Mouse (Mus musculus): ENCODE measurements at regions not wholly inside any gene's neighbourhood (a gene's known extent, or its start where the extent isn't known, plus 50 kb on each side); places are given as distances from the start of the nearest gene placed in this dataset.

GRCm38 (mm10) chr3:54541389-54541788 lies 151.2 kb upstream of the Supt20 start:
- H3K36me3 ChIP-seq (ENCODE audit: control insufficient read depth, insufficient read depth, low read length, poor library complexity, severe bottlenecking): no peaks in the 10 kb centered on the region

GRCm38 (mm10) chr3:54545393-54545792 lies 147.2 kb upstream of the Supt20 start:
- no peaks in the 10 kb centered on the region for H3K4me1 ChIP-seq (ENCODE audit: control insufficient read depth, insufficient read depth, low read length)
- 0 out of 2 replicates have a peak, but pooled peaks cover 3% of the 10 kb centered on the region for H3K9me3 ChIP-seq (replicated peaks; ENCODE audit: control insufficient read depth, insufficient read depth, low read length, poor library complexity, severe bottlenecking)
- TF ChIP-seq POLR2A (IDR thresholded peaks at IDR 0.05; ENCODE audit: insufficient read depth, low read length) (no peak), CTCF (IDR thresholded peaks at IDR 0.05; ENCODE audit: low read depth, low read length) (no peak), EP300 (IDR thresholded peaks at IDR 0.05; ENCODE audit: insufficient read depth, low read depth, low read length) (no peak)
- H3K27ac ChIP-seq (ENCODE audit: insufficient read depth, low read length): no peak overlapping the region
- H3K9ac ChIP-seq (ENCODE audit: low read depth, poor library complexity, severe bottlenecking): no peak overlapping the region
- no peaks in the 10 kb centered on the region for H3K36me3 ChIP-seq (ENCODE audit: control insufficient read depth, insufficient read depth, low read length, poor library complexity, severe bottlenecking)
- no peaks in the 10 kb centered on the region for H3K27me3 ChIP-seq (ENCODE audit: control insufficient read depth, insufficient read depth, low read length, poor library complexity, severe bottlenecking)
- no peak overlapping the region for H3K4me3 ChIP-seq (ENCODE audit: low read depth, low read length)

More at GRCm38 (mm10) chr3:54541389-54541788, 151.2 kb upstream of the Supt20 start:
- Histone ChIP-seq H3K27ac (ENCODE audit: insufficient read depth, low read length) (no peak overlapping the region), H3K9ac (ENCODE audit: low read depth, poor library complexity, severe bottlenecking) (no peak overlapping the region), H3K4me1 (ENCODE audit: control insufficient read depth, insufficient read depth, low read length) (no peaks in the 10 kb centered on the region), H3K27me3 (ENCODE audit: control insufficient read depth, insufficient read depth, low read length, poor library complexity, severe bottlenecking) (no peaks in the 10 kb centered on the region), H3K4me3 (ENCODE audit: low read depth, low read length) (no peak overlapping the region), H3K9me3 (replicated peaks; ENCODE audit: control insufficient read depth, insufficient read depth, low read length, poor library complexity, severe bottlenecking) (0 out of 2 replicates have a peak, but pooled peaks cover 3% of the 10 kb centered on the region)
- no peak for TF ChIP-seq CTCF (IDR thresholded peaks at IDR 0.05; ENCODE audit: low read depth, low read length)
- no peak for TF ChIP-seq EP300 (IDR thresholded peaks at IDR 0.05; ENCODE audit: insufficient read depth, low read depth, low read length)
- TF ChIP-seq POLR2A (IDR thresholded peaks at IDR 0.05; ENCODE audit: insufficient read depth, low read length): no peak

GRCm38 (mm10) chr3:54551908-54552307 lies 140.7 kb upstream of the Supt20 start:
- H3K4me1 ChIP-seq (ENCODE audit: control insufficient read depth, insufficient read depth, low read length): no peaks in the 10 kb centered on the region
- no peak overlapping the region for H3K27ac ChIP-seq (ENCODE audit: insufficient read depth, low read length)
- TF ChIP-seq EP300 (IDR thresholded peaks at IDR 0.05; ENCODE audit: insufficient read depth, low read depth, low read length) (no peak), CTCF (IDR thresholded peaks at IDR 0.05; ENCODE audit: low read depth, low read length) (no peak), POLR2A (IDR thresholded peaks at IDR 0.05; ENCODE audit: insufficient read depth, low read length) (no peak)
- H3K4me3 ChIP-seq (ENCODE audit: low read depth, low read length): no peak overlapping the region
- no peak overlapping the region for H3K9ac ChIP-seq (ENCODE audit: low read depth, poor library complexity, severe bottlenecking)
- no peaks in the 10 kb centered on the region for H3K36me3 ChIP-seq (ENCODE audit: control insufficient read depth, insufficient read depth, low read length, poor library complexity, severe bottlenecking)
- no peaks in the 10 kb centered on the region for H3K9me3 ChIP-seq (replicated peaks; ENCODE audit: control insufficient read depth, insufficient read depth, low read length, poor library complexity, severe bottlenecking)
- no peaks in the 10 kb centered on the region for H3K27me3 ChIP-seq (ENCODE audit: control insufficient read depth, insufficient read depth, low read length, poor library complexity, severe bottlenecking)

- Histone ChIP-seq H3K9ac (ENCODE audit: low read depth, poor library complexity, severe bottlenecking) (no peak overlapping the region), H3K27ac (ENCODE audit: insufficient read depth, low read length) (no peak overlapping the region), H3K36me3 (ENCODE audit: control insufficient read depth, insufficient read depth, low read length, poor library complexity, severe bottlenecking) (no peaks in the 10 kb centered on the region), H3K27me3 (ENCODE audit: control insufficient read depth, insufficient read depth, low read length, poor library complexity, severe bottlenecking) (no peaks in the 10 kb centered on the region), H3K4me1 (ENCODE audit: control insufficient read depth, insufficient read depth, low read length) (no peaks in the 10 kb centered on the region), H3K4me3 (ENCODE audit: low read depth, low read length) (no peak overlapping the region), H3K9me3 (replicated peaks; ENCODE audit: control insufficient read depth, insufficient read depth, low read length, poor library complexity, severe bottlenecking) (no peaks in the 10 kb centered on the region)
- TF ChIP-seq EP300 (IDR thresholded peaks at IDR 0.05; ENCODE audit: insufficient read depth, low read depth, low read length): no peak
- no peak for TF ChIP-seq POLR2A (IDR thresholded peaks at IDR 0.05; ENCODE audit: insufficient read depth, low read length)
- TF ChIP-seq CTCF (IDR thresholded peaks at IDR 0.05; ENCODE audit: low read depth, low read length): peak; percentile 8
Observed at GRCm38 (mm10) chr3:54555954-54556353, 136.7 kb upstream of the Supt20 start.

GRCm38 (mm10) chr3:54559053-54559452 lies 133.6 kb upstream of the Supt20 start:
- no peak overlapping the region for H3K27ac ChIP-seq (ENCODE audit: insufficient read depth, low read length)
- H3K4me1 ChIP-seq (ENCODE audit: control insufficient read depth, insufficient read depth, low read length): no peaks in the 10 kb centered on the region
- no peaks in the 10 kb centered on the region for H3K36me3 ChIP-seq (ENCODE audit: control insufficient read depth, insufficient read depth, low read length, poor library complexity, severe bottlenecking)
- H3K4me3 ChIP-seq (ENCODE audit: low read depth, low read length): no peak overlapping the region
- TF ChIP-seq POLR2A (IDR thresholded peaks at IDR 0.05; ENCODE audit: insufficient read depth, low read length): no peak
- no peak for TF ChIP-seq CTCF (IDR thresholded peaks at IDR 0.05; ENCODE audit: low read depth, low read length)
- no peak for TF ChIP-seq EP300 (IDR thresholded peaks at IDR 0.05; ENCODE audit: insufficient read depth, low read depth, low read length)
- no peaks in the 10 kb centered on the region for H3K27me3 ChIP-seq (ENCODE audit: control insufficient read depth, insufficient read depth, low read length, poor library complexity, severe bottlenecking)
- H3K9me3 ChIP-seq (replicated peaks; ENCODE audit: control insufficient read depth, insufficient read depth, low read length, poor library complexity, severe bottlenecking): no peaks in the 10 kb centered on the region; the same call in 1 of the 2 replicates
- no peak overlapping the region for H3K9ac ChIP-seq (ENCODE audit: low read depth, poor library complexity, severe bottlenecking)

GRCm38 (mm10) chr3:54559527-54559926 lies 133.1 kb upstream of the Supt20 start:
- no peak overlapping the region for H3K4me3 ChIP-seq (ENCODE audit: low read depth, low read length)
- H3K27ac ChIP-seq (ENCODE audit: insufficient read depth, low read length): no peak overlapping the region
- TF ChIP-seq EP300 (IDR thresholded peaks at IDR 0.05; ENCODE audit: insufficient read depth, low read depth, low read length) (no peak), POLR2A (IDR thresholded peaks at IDR 0.05; ENCODE audit: insufficient read depth, low read length) (no peak), CTCF (IDR thresholded peaks at IDR 0.05; ENCODE audit: low read depth, low read length) (no peak)
- no peaks in the 10 kb centered on the region; the same call in 1 of the 2 replicates for H3K9me3 ChIP-seq (replicated peaks; ENCODE audit: control insufficient read depth, insufficient read depth, low read length, poor library complexity, severe bottlenecking)
- H3K4me1 ChIP-seq (ENCODE audit: control insufficient read depth, insufficient read depth, low read length): no peaks in the 10 kb centered on the region
- H3K36me3 ChIP-seq (ENCODE audit: control insufficient read depth, insufficient read depth, low read length, poor library complexity, severe bottlenecking): no peaks in the 10 kb centered on the region
- no peak overlapping the region for H3K9ac ChIP-seq (ENCODE audit: low read depth, poor library complexity, severe bottlenecking)
- no peaks in the 10 kb centered on the region for H3K27me3 ChIP-seq (ENCODE audit: control insufficient read depth, insufficient read depth, low read length, poor library complexity, severe bottlenecking)
